ENCODE assay signal across 26 mouse cellular contexts in the genomic region with DNA sequence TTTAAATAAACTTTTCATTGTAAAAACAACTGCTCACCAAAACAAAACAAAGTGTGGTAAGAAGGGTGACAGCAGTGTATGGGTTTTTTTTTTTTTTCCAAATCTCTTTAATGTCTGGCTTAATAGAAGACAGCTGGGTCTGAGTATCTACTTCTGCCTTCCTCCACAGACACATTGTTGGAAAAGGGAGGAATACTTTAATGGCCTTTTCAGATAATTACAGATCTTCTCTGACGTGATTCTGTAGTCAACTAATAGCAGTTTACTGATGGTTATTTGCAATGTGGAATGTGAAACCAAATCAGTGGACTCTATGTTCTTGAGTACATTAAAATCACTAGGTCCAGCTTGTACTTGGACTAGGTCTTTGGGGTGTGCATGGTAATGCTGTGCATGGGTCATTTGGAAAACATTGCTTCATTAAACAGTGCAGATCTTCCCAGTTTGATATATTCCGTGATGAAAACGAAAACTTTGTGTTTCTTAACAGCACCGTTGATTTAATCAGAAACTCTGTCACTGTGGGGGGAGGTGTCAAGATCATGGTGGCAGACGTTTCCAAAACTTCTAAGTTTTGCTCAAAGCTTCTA.
A peak's percentile ranks its signal among the peaks of the same experiment; 100 is the strongest.
DNase-seq lines count a peak whose midpoint lies in the region; ATAC-seq and TF ChIP-seq lines count a peak whose summit lies in the region.
"Had no signal": no experiment of that assay in that cellular context is flagged by ENCODE, and none has a peak within 500 bp of the region (broad histone marks: within the 10 kb centered on the region; RNA-seq: fewer than 3 reads in every experiment).

No protein-coding gene starts in this region.

- H3K4me2 ChIP-seq in kidney, postnatal 0 days (ENCODE audit: low read length), result no peak overlapping the region
- H3K4me2 ChIP-seq: embryonic facial prominence, embryonic 15.5 days; hindbrain, embryonic 14.5 days; neural tube, embryonic 13.5 days had no signal

- no peaks in the 10 kb centered on the region for H3K36me3 ChIP-seq in heart, embryonic 10.5 days
- H3K36me3 ChIP-seq in kidney, postnatal 0 days (ENCODE audit: insufficient read depth, low read length), result no peaks in the 10 kb centered on the region
- H3K36me3 ChIP-seq in kidney, adult 2 months (ENCODE audit: control insufficient read depth, insufficient read depth, low read length), result no peaks in the 10 kb centered on the region
- no peaks in the 10 kb centered on the region for H3K36me3 ChIP-seq in testis, adult 2 months (ENCODE audit: control insufficient read depth, insufficient read depth, low read length)
- H3K36me3 ChIP-seq: embryonic facial prominence, embryonic 15.5 days; G1E; midbrain, embryonic 10.5 days; neural tube, embryonic 13.5 days had no signal

- no peak for DNase-seq in heart, embryonic 10.5 days (ENCODE audit: low spot score)
- DNase-seq in heart, adult 9 months (ENCODE audit: low spot score in 2 of 2), result no peak
- DNase-seq in kidney, postnatal 0 days (ENCODE audit: low spot score), result peak; percentile 64
- DNase-seq in kidney, adult 2 months, result no peak
- DNase-seq in testis, postnatal 10 days (ENCODE audit: low spot score), result no peak
- DNase-seq in right cerebral cortex, postnatal 10 days (ENCODE audit: low spot score in 2 of 2), result no peak
- DNase-seq: adrenal gland, adult 2 months; B cell, adult 2 months; cerebellum, adult 18-20 months; cerebellum, postnatal 14 days; gastrocnemius, postnatal 10 days; heart, postnatal 36 days; kidney, postnatal 25 days; layer of hippocampus, postnatal 36 days; right cerebral cortex, postnatal 4 days had no signal

- TF ChIP-seq CTCF in kidney, postnatal 0 days (IDR thresholded peaks at IDR 0.05; ENCODE audit: low read depth), result no peak
- TF ChIP-seq CTCF in kidney, adult 2 months (conservative IDR thresholded peaks at IDR 0.05; ENCODE audit: insufficient read depth, insufficient read length, low read depth, low read length), result no peak
- TF ChIP-seq CTCF in testis, adult 2 months (IDR thresholded peaks at IDR 0.05; ENCODE audit: control insufficient read depth, insufficient read depth, insufficient replicate concordance, low read depth, low read length), result no peak

- H3K4me1 ChIP-seq in heart, embryonic 10.5 days, result peaks cover 59% of the 10 kb centered on the region
- peaks cover 15% of the 10 kb centered on the region; the same call in 1 of the 2 replicates for H3K4me1 ChIP-seq in kidney, postnatal 0 days (replicated peaks; ENCODE audit: insufficient read depth, low read length)
- 0 out of 2 replicates have a peak, but pooled peaks cover 3% of the 10 kb centered on the region for H3K4me1 ChIP-seq in kidney, adult 2 months (ENCODE audit: control insufficient read depth, insufficient read depth, low read length)
- peaks cover 2% of the 10 kb centered on the region; the same call in 1 of the 2 replicates for H3K4me1 ChIP-seq in testis, adult 2 months (ENCODE audit: control insufficient read depth, insufficient read depth, low read length)

- ATAC-seq in kidney, postnatal 0 days (replicated peaks; ENCODE audit: low FRiP score, low read depth), result no peak
- ATAC-seq: forebrain, embryonic 16.5 days; midbrain, embryonic 16.5 days; Patski had no signal

- TF ChIP-seq POLR2A in kidney, adult 2 months (IDR thresholded peaks at IDR 0.05; ENCODE audit: low read depth, low read length), result no peak
- no peak for TF ChIP-seq POLR2A in testis, adult 2 months (IDR thresholded peaks at IDR 0.05; ENCODE audit: control insufficient read depth, low read depth, low read length)

- H3K9ac ChIP-seq in kidney, postnatal 0 days (ENCODE audit: low read depth, low read length), result no peak overlapping the region
- H3K9ac ChIP-seq: embryonic facial prominence, embryonic 15.5 days; hindbrain, embryonic 14.5 days; neural tube, embryonic 13.5 days had no signal

- no peaks in the 10 kb centered on the region for H3K27me3 ChIP-seq in heart, embryonic 10.5 days (ENCODE audit: insufficient read depth, poor library complexity, severe bottlenecking)
- no peaks in the 10 kb centered on the region for H3K27me3 ChIP-seq in kidney, postnatal 0 days (ENCODE audit: insufficient read depth, low read length)
- H3K27me3 ChIP-seq in kidney, adult 2 months (replicated peaks; ENCODE audit: control insufficient read depth, insufficient read depth, low read length), result no peaks in the 10 kb centered on the region
- H3K27me3 ChIP-seq in testis, adult 2 months (ENCODE audit: control insufficient read depth, insufficient read depth, low read length), result no peaks in the 10 kb centered on the region
- H3K27me3 ChIP-seq: CH12.LX; embryonic facial prominence, embryonic 15.5 days; neural tube, embryonic 13.5 days; Patski had no signal

- H3K4me3 ChIP-seq in heart, embryonic 10.5 days, result no peak overlapping the region
- H3K4me3 ChIP-seq in kidney, postnatal 0 days (replicated peaks; ENCODE audit: low read depth, low read length), result no peak overlapping the region
- no peak overlapping the region for H3K4me3 ChIP-seq in kidney, adult 2 months (ENCODE audit: insufficient read depth, low read depth, low read length)
- no peak overlapping the region for H3K4me3 ChIP-seq in testis, adult 2 months (ENCODE audit: control insufficient read depth, low read depth, low read length)
- H3K4me3 ChIP-seq: embryonic facial prominence, embryonic 15.5 days; midbrain, embryonic 10.5 days; myocyte; neural tube, embryonic 13.5 days had no signal

- H3K9me3 ChIP-seq in heart, embryonic 10.5 days, result no peaks in the 10 kb centered on the region
- no peaks in the 10 kb centered on the region for H3K9me3 ChIP-seq in kidney, postnatal 0 days (replicated peaks; ENCODE audit: low read length)
- H3K9me3 ChIP-seq: embryonic facial prominence, embryonic 15.5 days; neural tube, embryonic 13.5 days had no signal

- 0 out of 2 replicates have a peak overlapping the region, but pooled peaks have one; percentile 57 for H3K27ac ChIP-seq in heart, embryonic 10.5 days
- peak overlapping the region; percentile 47; the same call in 1 of the 2 replicates for H3K27ac ChIP-seq in kidney, postnatal 0 days
- H3K27ac ChIP-seq in kidney, adult 2 months (ENCODE audit: insufficient read depth, low read depth, low read length), result no peak overlapping the region
- peak overlapping the region; percentile 37; the same call in 1 of the 2 replicates for H3K27ac ChIP-seq in testis, adult 2 months (ENCODE audit: control insufficient read depth, insufficient read depth, low read depth, low read length)
- H3K27ac ChIP-seq: embryonic facial prominence, embryonic 15.5 days; hindbrain, embryonic 14.5 days; neural tube, embryonic 13.5 days had no signal

- WGBS in heart, embryonic 10.5 days, result 63% methylated on average over 5 of the region's 5 CpGs
- 48% methylated on average over 5 of the region's 5 CpGs for WGBS in kidney, postnatal 0 days
- 76% methylated on average over 5 of the region's 5 CpGs for WGBS in kidney, adult 2 months
